Mouse (Mus musculus): ENCODE results near the gene Tbc1d21. TPM values are rescaled to one million over a fixed set of nuclear protein-coding genes. Genes with fewer than 3 reads are reported as not detected.

Gene Tbc1d21
- not detected for total RNA-seq (2021)
- long read RNA-seq, experiment 1 = 0 reads
- long read RNA-seq, experiment 2 = 0 reads

- DNase-seq = no peak
Measured at GRCm38 (mm10) chr9:58370355-58370754, at the start of gene Tbc1d21. Gene Tbc1d21 (minus strand): TSS chr9:58370455.

DNA sequence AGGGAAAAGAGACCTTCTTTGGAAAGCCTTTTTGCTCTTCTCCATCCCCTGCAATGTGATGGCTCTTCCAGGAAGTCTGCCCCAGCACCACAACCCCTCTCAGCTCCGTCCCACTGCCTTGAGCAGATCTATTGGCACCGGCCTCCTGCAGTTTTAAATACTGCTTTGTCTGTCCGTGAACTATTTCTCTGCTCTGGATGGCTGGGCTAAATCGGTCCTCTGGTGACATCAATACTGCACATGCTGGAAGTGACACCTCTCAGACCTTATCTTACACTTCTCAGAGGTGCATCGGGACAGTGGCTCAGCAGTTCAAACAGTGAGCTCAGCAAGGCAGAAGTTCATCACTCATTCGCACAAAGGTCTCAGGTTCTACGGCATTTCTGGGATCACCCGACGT is 41.3 kb upstream of the Tbc1d21 start:
- peak; percentile 40 to 57 for DNase-seq

GRCm38 (mm10) chr9:58410057-58410735 is 39.9 kb upstream of the Tbc1d21 start:
- peak; percentile 83 to 84 for DNase-seq

DNA sequence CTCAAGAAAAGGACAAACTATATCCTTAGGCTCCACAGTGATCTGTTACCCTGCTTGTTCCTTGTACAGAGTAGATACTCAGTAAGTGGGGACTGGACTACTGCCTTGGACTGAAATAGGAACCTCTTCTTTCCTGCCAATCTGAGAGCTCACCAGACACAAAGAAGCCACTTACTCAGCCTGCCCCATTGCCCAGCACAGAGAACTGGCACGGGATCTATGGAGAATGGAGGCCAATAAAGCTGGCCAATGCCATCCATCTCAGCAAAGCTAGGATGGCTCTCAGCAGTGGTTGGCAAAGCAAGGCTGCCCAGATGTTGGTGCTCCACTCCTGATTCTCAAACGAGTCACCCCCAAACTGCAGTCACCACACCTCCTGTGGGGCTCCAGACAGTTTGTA is 39.0 kb upstream of the Tbc1d21 start:
- peak; percentile 50 to 76 for DNase-seq

DNA sequence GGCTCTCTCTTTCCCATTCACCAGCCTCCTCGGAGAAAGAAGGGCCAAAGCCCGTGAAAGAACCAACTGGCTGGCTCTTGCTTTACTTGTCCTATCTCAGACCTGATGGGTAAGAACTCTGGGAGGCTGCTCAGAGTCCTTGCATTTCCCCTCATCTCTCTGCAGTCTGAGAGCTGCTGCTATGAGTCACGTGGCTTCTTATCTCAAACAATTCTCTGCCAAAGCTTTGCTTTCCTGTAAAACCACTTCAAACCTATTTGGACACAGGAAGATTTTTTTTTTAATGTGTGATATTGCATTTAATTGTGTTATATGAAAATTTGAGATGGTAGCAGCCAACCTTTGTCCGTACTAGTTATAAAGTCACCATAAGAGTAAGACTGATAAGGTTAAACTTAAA is 34.2 kb upstream of the Tbc1d21 start:
- no peak for DNase-seq

DNA sequence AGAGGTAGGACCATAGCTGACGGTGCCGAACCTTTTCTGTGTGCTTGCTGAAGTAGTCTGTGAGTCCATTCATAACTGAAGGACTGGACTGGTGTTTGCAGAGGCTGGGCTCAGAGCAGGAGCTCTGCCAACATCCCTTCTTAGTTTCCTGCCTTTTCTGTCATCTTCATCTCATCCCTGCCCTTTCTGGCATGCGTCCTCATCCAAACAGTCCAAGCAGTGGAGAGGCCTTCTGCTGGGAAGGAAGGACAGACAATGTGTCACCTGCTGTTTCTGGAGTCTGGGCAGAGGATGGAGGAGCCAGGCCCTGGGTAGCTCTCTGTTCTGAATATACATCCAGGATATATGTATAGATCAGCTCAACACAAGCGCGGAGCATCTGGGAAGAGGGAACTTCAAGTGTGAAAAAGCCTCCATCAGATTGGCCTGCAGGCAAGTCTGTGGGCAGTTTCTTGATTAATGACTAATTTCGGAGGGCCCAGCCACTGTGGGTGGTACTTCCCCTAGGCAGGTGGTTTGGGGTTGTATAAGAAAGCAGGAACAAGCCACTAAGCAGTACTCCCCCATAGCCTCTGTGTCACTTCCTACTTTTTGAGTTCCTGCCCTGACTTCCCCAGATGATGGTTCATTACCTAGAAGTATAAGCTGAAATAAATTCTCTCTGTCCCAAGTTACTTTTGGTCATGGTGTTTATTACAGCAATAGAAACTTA is 31.3 kb upstream of the Tbc1d21 start:
- no peak for DNase-seq

GRCm38 (mm10) chr9:58399609-58400008 is 29.4 kb upstream of the Tbc1d21 start:
- no peak for DNase-seq

GRCm38 (mm10) chr9:58394605-58395004 is 24.4 kb upstream of the Tbc1d21 start:
- DNase-seq = no peak

DNA sequence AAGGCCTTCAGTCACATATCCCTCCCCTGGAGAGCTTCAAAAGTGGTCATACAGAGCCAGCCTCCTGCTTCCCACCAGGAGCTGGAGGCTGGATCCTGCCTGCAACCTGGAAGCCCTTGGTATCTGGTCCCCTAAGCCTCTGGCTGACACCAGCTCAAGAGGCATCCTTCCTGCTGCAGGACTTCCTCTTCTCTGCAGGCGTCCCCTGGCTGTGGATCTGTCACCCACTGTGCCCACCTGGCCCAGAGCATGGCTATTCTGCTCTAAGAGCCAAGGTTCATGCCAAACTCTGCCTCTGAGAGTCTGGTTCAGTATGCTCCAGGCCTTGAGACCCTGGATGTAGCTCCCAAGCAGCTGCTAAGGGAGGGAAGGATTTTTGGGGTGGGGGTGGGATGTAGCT is 23.6 kb upstream of the Tbc1d21 start:
- no peak for DNase-seq

DNA sequence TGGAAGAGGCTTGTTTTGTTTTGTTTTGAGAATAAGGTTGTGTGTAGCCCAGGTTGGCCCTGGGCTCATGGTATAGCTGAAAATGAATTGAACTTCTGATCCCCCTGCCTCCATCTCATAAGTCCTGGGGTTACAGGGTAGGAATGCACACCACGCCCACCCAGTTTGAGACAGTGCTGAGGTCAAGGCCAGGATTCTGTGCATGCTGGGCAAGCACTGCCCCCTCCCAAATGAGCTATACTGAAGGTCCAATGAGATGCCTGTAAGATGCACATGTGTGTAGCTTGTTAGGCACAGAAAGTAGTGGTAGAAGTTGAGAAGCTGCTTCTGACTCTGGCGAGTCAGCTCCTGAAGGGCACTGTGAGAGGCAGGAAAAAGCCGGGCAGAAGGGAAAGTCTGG is 18.1 kb upstream of the Tbc1d21 start:
- DNase-seq = no peak

GRCm38 (mm10) chr9:58378878-58379277 is 8.6 kb upstream of the Tbc1d21 start:
- no peak for DNase-seq

DNA sequence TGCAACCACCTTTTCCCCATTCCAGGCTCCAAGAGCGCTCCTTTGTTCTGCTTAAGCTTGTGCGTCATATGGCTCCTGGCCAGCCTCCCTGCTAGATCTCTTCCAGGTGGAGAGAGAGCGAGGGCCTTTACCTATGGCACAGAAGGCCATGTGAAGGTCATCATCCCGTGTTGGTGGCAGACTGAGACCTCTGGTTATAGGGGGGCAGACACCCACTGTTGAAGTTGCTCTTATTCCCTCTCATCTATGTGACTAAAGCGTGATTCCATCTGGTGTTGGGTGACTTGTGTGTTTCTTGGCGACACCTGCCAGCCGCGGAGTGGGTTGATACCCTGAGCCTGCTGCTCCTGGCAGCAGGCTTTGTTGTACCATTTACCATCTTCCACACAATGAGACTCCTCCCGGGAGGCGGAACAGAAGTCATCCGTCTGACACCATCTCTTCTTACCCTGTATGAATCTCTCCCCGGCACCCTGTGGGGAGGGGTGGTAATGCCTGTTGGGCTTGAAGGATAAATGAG is 3.7 kb upstream of the Tbc1d21 start:
- no peak for DNase-seq

- no peak for DNase-seq
Measured at GRCm38 (mm10) chr9:58371914-58372313, 1.7 kb upstream of the Tbc1d21 start.

- peak; percentile 53 to 73 for DNase-seq
Measured at GRCm38 (mm10) chr9:58369644-58370043, 611 bp downstream of the Tbc1d21 start.

DNA sequence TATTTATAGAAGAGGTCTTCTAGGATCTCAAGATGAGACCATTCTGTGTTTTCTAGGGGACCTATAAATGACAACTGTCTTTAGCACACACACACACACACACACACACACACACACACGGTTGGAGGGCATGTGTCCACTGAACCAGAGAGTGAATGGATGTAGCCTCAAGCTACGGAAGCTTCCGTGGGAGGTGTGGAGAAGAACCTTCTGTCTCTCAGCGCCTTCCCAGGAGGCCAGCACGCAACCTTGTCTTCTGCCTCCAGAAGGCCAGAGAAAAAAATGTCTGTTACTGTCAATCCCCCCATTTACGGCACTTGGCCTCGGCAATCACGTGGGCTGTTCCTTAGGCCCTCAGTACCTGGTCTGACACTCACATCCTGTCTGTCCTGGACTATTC is 5.9 kb downstream of the Tbc1d21 start:
- DNase-seq = no peak

DNA sequence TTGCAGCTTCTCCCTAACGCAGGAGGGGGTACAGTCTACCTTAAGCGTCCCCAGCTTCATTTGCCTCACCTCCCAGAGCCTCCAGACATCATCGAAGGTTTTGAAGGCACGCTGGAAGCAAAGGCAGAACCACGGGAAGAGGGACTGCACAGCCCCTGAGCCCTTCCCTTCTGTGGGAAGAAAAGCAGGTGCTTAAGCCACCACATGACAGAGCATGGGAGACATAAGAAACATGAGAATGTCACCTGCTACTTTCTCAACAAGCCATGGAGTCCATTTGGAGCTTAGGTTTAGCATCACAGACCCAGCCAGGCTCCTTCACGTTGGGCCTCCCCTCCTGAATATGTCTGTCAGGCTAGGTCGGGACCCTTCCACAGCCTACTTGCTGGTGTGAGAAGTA is 8.3 kb downstream of the Tbc1d21 start:
- no peak for DNase-seq

DNA sequence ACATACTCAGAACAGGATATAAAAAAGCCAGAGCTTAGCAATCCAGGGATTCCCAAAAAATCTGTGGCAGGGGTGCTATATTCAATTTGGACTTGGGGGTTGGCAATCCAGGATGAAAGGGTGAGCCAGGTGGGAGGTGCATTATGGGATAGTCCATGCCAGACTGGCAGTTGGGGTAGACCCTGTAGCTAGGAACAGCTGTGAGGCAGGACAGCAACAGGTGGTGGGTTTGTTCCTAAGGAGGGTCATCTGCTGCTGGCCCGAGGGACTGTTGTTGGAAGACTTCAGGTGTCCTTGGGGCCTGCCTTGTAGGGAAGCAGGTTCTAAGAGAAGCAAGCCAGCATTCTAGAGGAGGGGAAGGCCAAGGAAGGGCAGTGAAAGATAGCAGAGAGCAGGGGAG is 8.9 kb downstream of the Tbc1d21 start:
- DNase-seq = no peak

DNA sequence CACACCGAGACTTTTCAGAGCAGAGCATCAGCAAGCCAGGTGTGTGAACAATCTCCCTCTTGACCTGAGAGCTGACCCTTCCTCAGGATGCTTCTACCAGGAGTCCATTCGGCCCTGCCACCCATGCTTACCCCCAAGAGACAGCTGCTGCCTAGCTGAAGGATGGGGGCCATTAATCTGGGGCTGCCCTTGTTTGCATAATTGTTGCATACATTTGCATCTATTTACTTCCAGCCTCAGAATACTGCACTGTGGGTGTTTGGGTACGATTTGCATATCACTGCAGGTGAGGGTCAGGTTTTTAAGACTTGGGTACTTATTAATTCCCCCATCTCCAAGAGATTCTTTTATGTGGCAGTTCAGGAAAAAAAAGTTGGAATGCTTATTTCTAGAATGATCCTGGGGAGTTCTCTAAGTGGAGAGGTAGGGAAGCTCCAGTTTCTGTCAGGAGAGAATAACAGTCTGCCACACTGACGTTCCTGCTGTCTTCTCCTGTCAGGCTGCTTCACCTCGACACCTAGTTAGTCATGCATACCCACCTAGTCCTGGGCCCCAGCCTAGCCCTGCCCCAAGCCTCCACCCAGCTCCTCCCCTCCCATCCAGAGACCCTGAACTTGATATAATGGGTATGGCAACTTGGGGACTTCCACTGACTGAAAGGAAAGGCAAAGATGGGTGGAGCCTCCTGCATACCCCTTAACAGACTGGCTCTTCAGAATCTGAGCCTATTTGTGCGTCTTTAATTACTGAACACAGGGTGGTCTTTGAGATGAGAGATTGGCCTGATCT is 14.8 kb downstream of the Tbc1d21 start:
- DNase-seq = no peak

DNA sequence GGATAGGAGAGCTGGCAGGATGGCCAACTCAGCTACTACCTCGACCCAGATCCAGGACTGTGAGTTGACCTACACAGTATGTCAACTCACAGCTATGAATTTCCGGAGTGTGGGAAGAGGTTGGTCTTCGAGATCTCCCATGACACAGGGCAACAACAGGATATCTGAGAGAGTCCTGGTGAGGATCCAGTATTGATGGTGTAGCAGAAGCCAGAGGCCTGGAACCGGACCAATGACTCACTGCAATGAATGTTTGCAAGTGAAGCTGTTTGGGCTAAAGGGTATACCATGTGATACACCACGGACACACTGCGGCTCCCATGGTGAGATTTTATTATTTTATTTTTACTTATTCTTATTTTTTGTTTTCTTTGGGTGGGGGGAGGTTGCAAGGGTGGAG is 15.6 kb downstream of the Tbc1d21 start:
- no peak for DNase-seq

DNA sequence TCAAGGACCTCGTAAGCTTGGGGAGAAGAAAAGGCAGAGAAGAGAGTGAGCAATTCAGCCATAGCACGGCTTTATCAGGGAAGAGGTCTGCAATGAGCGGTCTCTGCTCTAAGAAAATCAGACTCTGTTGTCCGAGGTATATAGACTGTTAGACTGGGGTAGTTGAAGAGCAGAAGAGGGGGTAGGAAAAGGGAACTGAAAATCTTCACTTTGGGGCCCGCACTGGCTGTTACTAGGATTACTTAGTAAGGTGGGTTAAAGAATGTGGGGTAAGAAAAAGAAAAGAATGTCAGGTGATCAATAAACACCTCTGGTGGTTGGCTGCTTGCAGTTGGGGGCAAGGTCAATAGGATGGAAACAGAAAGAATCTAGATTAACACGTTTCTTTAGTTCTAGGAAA is 17.0 kb downstream of the Tbc1d21 start:
- no peak for DNase-seq

DNA sequence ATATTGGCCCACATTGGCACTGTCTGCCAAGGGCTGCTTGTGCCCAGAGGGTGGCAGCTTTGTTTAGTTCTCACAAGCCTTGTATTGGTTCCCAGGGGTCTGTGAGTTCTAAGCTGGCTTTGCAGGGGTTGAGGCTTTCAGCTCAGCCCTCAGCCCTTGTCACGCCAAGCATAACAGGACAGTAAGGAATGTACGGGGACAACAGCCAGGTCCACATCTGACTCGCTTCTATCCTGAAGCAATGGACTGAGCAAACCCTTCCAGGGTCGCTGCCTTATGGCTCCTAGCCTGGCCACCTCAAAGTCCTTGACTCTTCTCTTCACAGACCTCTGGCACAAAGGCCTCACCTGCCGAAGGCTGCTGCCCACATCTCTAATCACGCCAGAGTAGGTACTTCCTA is 22.5 kb downstream of the Tbc1d21 start:
- DNase-seq = peak; percentile 30 to 31

DNA sequence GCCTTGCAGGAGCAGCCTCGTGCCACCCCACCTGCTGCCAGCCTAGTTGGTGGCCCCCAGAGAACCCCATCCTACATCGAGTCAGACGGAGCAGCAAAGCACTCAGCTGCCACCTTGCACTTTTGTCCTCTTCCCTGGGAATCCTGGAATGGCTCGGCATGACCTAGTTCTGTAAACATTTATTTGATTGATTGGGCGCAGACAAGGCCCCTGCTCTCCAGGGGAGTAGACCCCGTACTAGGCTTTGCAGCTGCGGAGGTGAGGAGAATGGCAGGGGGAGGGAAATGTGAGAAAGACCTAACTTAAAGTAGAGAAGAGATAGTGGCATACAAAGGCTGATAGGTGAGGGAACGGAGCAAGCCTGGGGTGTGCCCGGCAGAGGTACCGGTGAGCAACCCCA is 23.8 kb downstream of the Tbc1d21 start:
- DNase-seq = no peak

DNA sequence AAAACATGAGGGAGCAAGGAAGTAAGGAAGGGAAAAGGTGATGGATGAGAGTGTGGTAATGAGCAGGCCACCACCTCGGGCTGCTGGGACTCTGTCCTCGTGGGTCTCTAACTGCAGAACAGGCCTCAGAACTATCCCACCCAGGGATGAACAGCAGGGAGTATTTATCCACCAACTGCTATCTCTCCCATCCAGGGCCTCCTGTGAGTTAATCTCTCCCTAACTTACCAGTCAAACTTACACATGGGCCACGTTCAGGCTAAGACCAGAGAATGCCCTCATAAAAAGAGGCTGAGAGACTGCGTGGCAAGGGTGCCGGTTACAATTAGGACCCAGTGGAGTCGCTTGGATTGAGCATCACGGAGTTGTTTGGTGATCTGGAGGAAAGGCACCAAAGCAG is 24.3 kb downstream of the Tbc1d21 start:
- no peak for DNase-seq
